Mouse (Mus musculus) lung, embryonic 16.5 days (tissue): ENCODE measurements at regions not wholly inside any gene's neighbourhood (a gene's known extent, or its start where the extent isn't known, plus 50 kb on each side); places are given as distances from the start of the nearest gene placed in this dataset.

Experiments
- ATAC-seq: fragments of 200-750 bp; cut with Nextera tagmentation; 2 replicates; pipeline ENCODE4 v1.8.0; 2017; ENCODE audit warnings: low read depth, mild to moderate bottlenecking, moderate library complexity
- H3K27ac ChIP-seq: fragments of 300-500 bp; sonication (generic); 2 replicates; pipeline ENCODE4 v1.5.1; 2014; ENCODE audit warnings: mild to moderate bottlenecking, control low read depth, low read length
- H3K27me3 ChIP-seq: fragments of 300-500 bp; sonication (generic); 2 replicates; pipeline ENCODE4 v1.6.1; 2014; ENCODE audit warnings: low read depth, low read length, mixed read lengths; ENCODE audit not compliant: control insufficient read depth, insufficient read depth
- H3K36me3 ChIP-seq: fragments of 300-500 bp; sonication (generic); 2 replicates; pipeline ENCODE4 v1.6.1; 2014; ENCODE audit warnings: low read length; ENCODE audit not compliant: control insufficient read depth, insufficient read depth
- H3K4me1 ChIP-seq: fragments of 300-500 bp; sonication (generic); replicated peaks from 2 replicates; pipeline ENCODE4 v1.6.1; 2014; ENCODE audit warnings: low read length, mixed read lengths; ENCODE audit not compliant: control insufficient read depth, insufficient read depth
- H3K4me2 ChIP-seq: fragments of 300-500 bp; sonication (generic); 2 replicates; pipeline ENCODE4 v1.6.1; 2014; ENCODE audit warnings: low read depth, low read length, control low read depth
- H3K4me3 ChIP-seq: fragments of 300-500 bp; sonication (generic); 2 replicates; pipeline ENCODE4 v1.5.1; 2014; ENCODE audit warnings: mild to moderate bottlenecking, low read length, control low read depth
- H3K9ac ChIP-seq: fragments of 300-500 bp; sonication (generic); 2 replicates; pipeline ENCODE4 v1.6.1; 2014; ENCODE audit warnings: low read length, control low read depth
- H3K9me3 ChIP-seq: fragments of 300-500 bp; sonication (generic); 2 replicates; pipeline ENCODE4 v1.6.1; 2016; ENCODE audit warnings: low read length; ENCODE audit not compliant: control insufficient read depth
- WGBS: fragments of 180-500 bp; shearing (Covaris S2); extraction: QIAGEN DNeasy Blood & Tissue Kit; methylation state at CpG from one replicate; pipeline ENCODE4 v1.1.7; 2014; 5-methylcytosine and 5-hydroxymethylcytosine counted together

DNA sequence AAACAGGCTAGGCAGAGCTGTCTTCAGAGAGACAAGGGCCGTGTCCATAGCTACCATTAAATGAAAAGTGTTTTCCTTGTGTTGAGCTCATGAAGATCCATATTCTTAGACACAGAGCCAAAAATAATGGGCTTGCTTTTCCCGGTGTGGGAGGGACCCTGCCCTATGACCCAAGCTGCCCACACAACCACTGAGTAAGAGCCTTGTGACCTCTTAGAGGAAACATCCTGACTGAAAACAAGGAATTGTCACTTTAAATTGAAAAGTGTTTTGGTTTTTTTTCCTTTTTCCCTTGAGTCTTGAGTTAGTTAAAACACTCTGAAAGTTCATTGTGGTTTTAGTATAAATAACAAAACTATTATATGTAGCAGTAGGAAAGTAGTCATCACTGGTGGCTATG, 264.0 kb upstream of the Fn1 start:
- 58% methylated on average over 2 of the region's 2 CpGs for WGBS

DNA sequence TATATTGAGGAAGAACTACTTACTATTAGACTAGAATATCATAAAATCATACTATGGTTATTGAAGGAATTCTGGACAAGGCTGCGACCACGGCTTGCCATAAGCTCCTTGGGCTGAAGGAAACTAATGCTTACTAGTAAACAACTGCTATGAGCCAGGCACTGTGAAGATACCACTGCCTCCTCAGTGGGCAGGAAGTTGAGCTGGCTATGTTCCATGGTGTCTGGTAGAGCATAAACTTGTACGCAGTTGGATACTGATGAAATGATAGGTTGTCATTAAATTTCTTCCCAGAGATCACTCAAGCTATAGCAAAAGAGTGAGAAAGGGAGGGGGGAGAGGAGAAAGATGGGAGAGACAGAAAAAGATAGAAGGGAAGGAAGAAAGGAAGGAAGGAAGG, 261.4 kb upstream of the Fn1 start:
- H3K27ac ChIP-seq: no peak overlapping the region
- H3K9me3 ChIP-seq: no peaks in the 10 kb centered on the region
- no peak overlapping the region for H3K4me3 ChIP-seq
- WGBS: 54% methylated on average over 3 of the region's 3 CpGs
- peak; percentile 30; the same call in 1 of the 2 replicates for ATAC-seq
- H3K36me3 ChIP-seq: no peaks in the 10 kb centered on the region
- H3K9ac ChIP-seq: no peak overlapping the region
- H3K4me1 ChIP-seq: no peaks in the 10 kb centered on the region
- no peaks in the 10 kb centered on the region for H3K27me3 ChIP-seq
- no peak overlapping the region for H3K4me2 ChIP-seq

More for the DNA sequence above, 264.0 kb upstream of the Fn1 start:
- Histone ChIP-seq H3K9me3 (no peaks in the 10 kb centered on the region), H3K36me3 (no peaks in the 10 kb centered on the region), H3K9ac (no peak overlapping the region), H3K27ac (no peak overlapping the region), H3K4me2 (no peak overlapping the region), H3K4me3 (no peak overlapping the region), H3K4me1 (no peaks in the 10 kb centered on the region), H3K27me3 (no peaks in the 10 kb centered on the region)
- ATAC-seq: no peak

DNA sequence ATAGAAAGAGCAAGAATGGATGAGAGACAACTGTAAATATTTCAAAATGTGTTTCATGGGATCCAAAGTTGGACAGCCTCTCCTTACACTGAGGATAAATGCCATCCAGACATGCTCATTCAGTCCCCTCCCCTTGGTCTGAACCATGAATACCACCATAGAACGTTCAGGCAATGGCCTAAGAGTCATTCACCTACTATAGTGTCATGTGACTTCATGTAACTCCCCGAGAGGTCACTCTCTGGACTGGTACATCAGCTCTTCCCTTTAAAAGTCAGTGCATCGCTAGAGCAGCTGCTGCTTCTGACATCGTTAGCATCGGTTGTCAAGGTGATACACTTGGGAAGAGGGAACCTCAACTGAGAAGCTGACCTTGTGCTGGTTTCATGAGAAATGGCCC, 260.2 kb upstream of the Fn1 start:
- no peaks in the 10 kb centered on the region for H3K27me3 ChIP-seq
- WGBS: 66% methylated on average over 5 of the region's 5 CpGs
- H3K4me1 ChIP-seq: no peaks in the 10 kb centered on the region
- H3K9me3 ChIP-seq: no peaks in the 10 kb centered on the region
- no peak overlapping the region for H3K4me2 ChIP-seq
- no peaks in the 10 kb centered on the region for H3K36me3 ChIP-seq
- no peak for ATAC-seq
- H3K9ac ChIP-seq: no peak overlapping the region
- no peak overlapping the region for H3K4me3 ChIP-seq
- H3K27ac ChIP-seq: no peak overlapping the region

- Histone ChIP-seq H3K9me3 (no peaks in the 10 kb centered on the region), H3K27me3 (no peaks in the 10 kb centered on the region), H3K36me3 (no peaks in the 10 kb centered on the region), H3K4me2 (no peak overlapping the region), H3K9ac (no peak overlapping the region), H3K4me3 (no peak overlapping the region), H3K4me1 (no peaks in the 10 kb centered on the region), H3K27ac (no peak overlapping the region)
- 0 out of 2 replicates have a peak, but pooled peaks have one; percentile 3 for ATAC-seq
- WGBS: 41% methylated on average over 2 of the region's 3 CpGs
Observed at GRCm38 (mm10) chr1:71912441-71912840, 259.4 kb upstream of the Fn1 start.

GRCm38 (mm10) chr1:71910125-71910524, 257.1 kb upstream of the Fn1 start:
- Histone ChIP-seq H3K4me3 (no peak overlapping the region), H3K36me3 (no peaks in the 10 kb centered on the region), H3K4me2 (no peak overlapping the region), H3K27ac (no peak overlapping the region), H3K9ac (no peak overlapping the region), H3K4me1 (no peaks in the 10 kb centered on the region), H3K27me3 (no peaks in the 10 kb centered on the region), H3K9me3 (no peaks in the 10 kb centered on the region)
- peak; percentile 55 for ATAC-seq
- 41% methylated on average over 1 of the region's 1 CpGs for WGBS

GRCm38 (mm10) chr1:71909508-71910124, 256.6 kb upstream of the Fn1 start:
- H3K27ac ChIP-seq: peak overlapping the region; percentile 71
- H3K4me3 ChIP-seq: no peak overlapping the region
- H3K9ac ChIP-seq: no peak overlapping the region
- WGBS: 50% methylated on average over 11 of the region's 11 CpGs
- H3K27me3 ChIP-seq: no peaks in the 10 kb centered on the region
- no peak overlapping the region for H3K4me2 ChIP-seq
- peak; percentile 72 for ATAC-seq
- no peaks in the 10 kb centered on the region for H3K9me3 ChIP-seq
- no peaks in the 10 kb centered on the region for H3K36me3 ChIP-seq
- no peaks in the 10 kb centered on the region for H3K4me1 ChIP-seq

- WGBS: 68% methylated on average over 4 of the region's 4 CpGs
- Histone ChIP-seq H3K9ac (no peak overlapping the region), H3K4me3 (no peak overlapping the region), H3K9me3 (no peaks in the 10 kb centered on the region), H3K27ac (no peak overlapping the region), H3K4me2 (no peak overlapping the region), H3K27me3 (no peaks in the 10 kb centered on the region), H3K36me3 (no peaks in the 10 kb centered on the region), H3K4me1 (no peaks in the 10 kb centered on the region; the same call in 1 of the 2 replicates)
- no peak for ATAC-seq
Observed at GRCm38 (mm10) chr1:71904376-71904948, 251.5 kb upstream of the Fn1 start.

- H3K4me3 ChIP-seq: no peak overlapping the region
- no peak overlapping the region for H3K9ac ChIP-seq
- no peaks in the 10 kb centered on the region for H3K36me3 ChIP-seq
- peaks cover 7% of the 10 kb centered on the region; the same call in 1 of the 2 replicates for H3K4me1 ChIP-seq
- WGBS: 57% methylated on average over 8 of the region's 9 CpGs
- H3K4me2 ChIP-seq: no peak overlapping the region
- no peak overlapping the region for H3K27ac ChIP-seq
- no peaks in the 10 kb centered on the region for H3K9me3 ChIP-seq
- no peaks in the 10 kb centered on the region for H3K27me3 ChIP-seq
- no peak for ATAC-seq
Observed at GRCm38 (mm10) chr1:71900106-71901074, 247.4 kb upstream of the Fn1 start.

GRCm38 (mm10) chr1:71899128-71899527, 246.1 kb upstream of the Fn1 start:
- 71% methylated on average over 8 of the region's 8 CpGs for WGBS
- ATAC-seq: no peak
- Histone ChIP-seq H3K4me1 (peaks cover 7% of the 10 kb centered on the region; the same call in 1 of the 2 replicates), H3K9me3 (no peaks in the 10 kb centered on the region), H3K4me3 (no peak overlapping the region), H3K36me3 (no peaks in the 10 kb centered on the region), H3K27me3 (no peaks in the 10 kb centered on the region), H3K4me2 (no peak overlapping the region), H3K27ac (no peak overlapping the region), H3K9ac (no peak overlapping the region)
